Mouse (Mus musculus) erythroid progenitor cell, adult 5-6 weeks (primary cell): ENCODE results near the gene Tox2. TPM values are rescaled to one million over a fixed set of nuclear protein-coding genes. Genes with fewer than 3 reads are reported as not detected.

Experiments used
- ATAC-seq: replicated peaks from 2 replicates; pipeline ENCODE4 v1.8.0; 2016; ENCODE audit warnings: moderate number of reproducible peaks, mild to moderate bottlenecking, moderate TSS enrichment, inconsistent platforms; ENCODE audit not compliant: poor library complexity, low FRiP score, severe bottlenecking
- total RNA-seq, 2 experiments: library from RNA; stranded (forward) in 1 of 2; stranded (reverse) in 1 of 2; fragments of 150-400 nt in 1 of 2; fragments of 186-747, 209-891 nt in 1 of 2; gene quantifications; 2 replicates each; pipeline versions ENCODE4 v1.2.3 to v1.2.4; 2015 to 2017; ENCODE audit warnings: low replicate concordance in 2 of 2

The Tox2 gene
- total RNA-seq, 2 experiments from 2014 or later: not detected

DNA sequence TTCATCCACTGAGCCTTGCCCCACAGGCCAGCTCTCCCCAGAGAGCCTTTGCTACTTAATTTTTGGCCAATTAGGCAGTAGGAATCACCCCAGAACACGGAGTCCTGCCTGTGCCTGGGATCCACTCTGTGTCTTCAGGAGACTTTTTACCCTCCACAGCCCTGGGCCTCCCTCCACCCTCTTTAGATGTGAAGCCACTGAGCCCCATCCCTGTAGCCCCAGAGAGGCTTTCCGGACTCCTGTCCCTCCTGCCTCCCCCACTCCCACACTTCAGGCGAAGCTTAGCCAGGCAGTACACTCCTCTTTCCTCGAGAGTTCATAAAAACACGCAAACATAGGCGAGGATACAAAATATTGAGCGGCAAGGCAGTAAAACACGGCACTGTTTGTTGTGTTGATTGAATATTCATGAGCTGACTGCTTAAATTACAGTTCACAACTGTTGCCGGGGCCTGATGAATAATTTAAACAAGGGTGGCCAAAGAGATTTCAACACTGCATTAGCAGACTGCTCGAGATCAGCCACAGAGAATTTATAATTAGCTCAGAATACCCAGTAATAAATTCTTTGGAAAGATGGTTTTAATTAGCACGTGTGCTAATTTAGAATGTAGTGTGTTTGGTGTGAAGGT, 94.2 kb downstream of the Tox2 start:
- ATAC-seq: no peak

- ATAC-seq: no peak
Measured at GRCm38 (mm10) chr2:163300069-163301060, 97.4 kb downstream of the Tox2 start.

GRCm38 (mm10) chr2:163301641-163302040, 98.7 kb downstream of the Tox2 start:
- no peak for ATAC-seq

DNA sequence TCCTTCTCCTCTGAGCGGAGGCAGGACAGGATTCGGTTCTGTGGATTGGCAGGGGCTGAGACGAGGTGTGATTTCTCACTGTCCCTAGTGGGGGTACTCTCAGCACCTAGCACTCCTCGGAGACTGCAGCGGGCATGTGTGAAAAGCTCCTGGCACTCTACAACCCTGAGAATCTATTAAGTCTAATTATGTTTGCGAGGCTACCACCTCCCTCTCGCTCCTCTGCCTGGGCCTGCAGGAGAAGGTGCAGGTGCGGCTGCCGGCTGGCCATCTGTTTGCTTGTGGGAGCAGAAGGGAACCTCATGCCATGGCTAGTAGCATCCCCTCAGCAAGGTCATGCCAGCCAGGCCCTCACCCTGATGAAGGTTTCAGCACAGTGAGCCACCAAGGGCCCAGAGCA, 100.1 kb downstream of the Tox2 start:
- ATAC-seq: no peak

DNA sequence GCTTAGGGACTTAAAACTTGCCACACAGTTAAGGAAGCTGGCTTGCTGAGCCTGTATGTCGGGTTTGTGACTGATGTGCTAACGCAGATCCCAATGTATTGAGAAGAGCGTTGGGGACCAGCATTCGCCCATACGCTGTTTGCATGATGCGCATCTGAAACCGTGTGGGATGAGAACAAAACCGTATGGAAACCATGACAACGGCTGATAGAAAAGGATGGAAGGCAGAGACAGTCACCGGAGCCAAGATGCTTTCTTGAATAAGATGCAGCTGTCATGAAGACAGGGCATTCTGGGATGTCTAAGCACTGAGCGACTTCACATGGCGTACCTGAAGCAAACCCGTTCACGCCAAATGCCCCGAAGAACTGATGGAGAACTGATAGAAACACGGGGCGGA, 106.5 kb downstream of the Tox2 start:
- ATAC-seq: no peak

- no peak for ATAC-seq
Measured at GRCm38 (mm10) chr2:163310163-163310688, 107.3 kb downstream of the Tox2 start.

- ATAC-seq: no peak
Measured at GRCm38 (mm10) chr2:163317281-163317680, 114.4 kb downstream of the Tox2 start.

DNA sequence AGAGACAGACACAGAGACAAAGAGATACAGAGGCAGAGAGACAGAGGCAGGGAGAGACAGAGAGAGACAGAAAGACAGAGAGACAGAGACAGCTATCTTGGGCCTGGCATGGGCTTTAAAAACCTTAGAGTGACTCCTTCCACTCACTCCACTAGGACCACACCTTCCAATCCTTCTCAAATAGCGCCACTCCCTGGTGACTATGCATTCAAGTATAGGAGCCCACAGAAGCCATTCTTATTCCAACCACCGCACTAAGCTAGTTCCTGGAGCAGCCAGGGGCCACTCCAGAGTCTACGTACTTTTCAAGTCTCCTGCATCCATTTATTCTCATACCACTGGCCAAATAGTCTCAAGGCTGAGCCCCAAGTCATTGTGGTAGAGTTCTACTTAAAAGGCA, 115.9 kb downstream of the Tox2 start:
- ATAC-seq: no peak

- ATAC-seq: no peak
Measured at GRCm38 (mm10) chr2:163323163-163323562, 120.2 kb downstream of the Tox2 start.

- ATAC-seq: no peak
Measured at GRCm38 (mm10) chr2:163330742-163331141, 127.8 kb downstream of the Tox2 start.

DNA sequence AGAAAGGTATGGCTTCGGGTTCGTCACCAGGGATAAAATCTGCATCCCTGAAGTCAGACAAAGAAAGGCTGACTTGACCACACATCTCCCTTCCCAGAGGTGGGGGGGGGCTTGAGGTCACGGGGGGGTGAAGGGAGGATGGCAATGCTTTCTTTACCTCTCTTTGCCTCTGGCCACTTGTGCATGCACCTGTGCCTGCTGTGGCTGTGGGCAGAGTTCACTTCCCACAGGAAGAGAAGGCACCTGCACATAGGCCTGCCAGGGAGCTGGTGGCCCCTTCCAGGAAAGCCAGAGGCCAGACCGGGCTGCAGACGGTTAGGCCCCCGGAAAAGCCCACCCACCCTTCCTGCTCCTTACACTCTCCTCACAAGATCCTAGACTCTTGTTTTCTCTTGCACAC, 128.5 kb downstream of the Tox2 start:
- no peak for ATAC-seq

DNA sequence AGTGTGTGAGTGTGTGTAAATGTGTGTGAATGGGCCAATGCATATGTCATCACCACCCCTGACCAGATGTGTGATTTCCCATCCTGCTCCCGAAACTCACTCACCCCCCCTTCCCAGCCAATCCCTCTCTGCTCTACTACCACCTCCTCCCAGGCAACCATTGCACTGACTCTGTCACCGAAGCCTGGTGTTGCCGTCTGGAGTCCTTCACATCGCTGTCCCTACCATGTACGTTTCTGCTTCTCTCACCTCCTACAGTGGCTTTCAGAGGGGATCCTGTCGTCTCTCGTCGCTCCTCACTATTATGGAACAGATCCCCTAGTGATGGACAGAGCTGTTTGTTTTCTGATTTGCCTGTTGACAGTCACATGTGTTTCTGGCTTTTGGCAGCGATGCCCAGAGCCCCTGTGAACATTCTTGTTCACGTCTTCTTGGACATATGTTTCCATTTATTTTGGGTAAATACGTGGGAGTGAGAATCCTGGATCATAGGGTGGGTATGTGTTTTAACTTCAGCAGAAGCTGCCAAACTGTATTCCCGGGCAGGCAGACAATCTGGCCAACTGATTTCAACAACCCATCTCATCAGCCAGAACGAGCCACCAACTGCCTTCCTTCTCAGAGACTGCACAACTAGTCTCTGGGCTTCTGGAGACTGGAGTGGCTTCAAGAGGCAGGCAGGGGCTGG, 129.6 kb downstream of the Tox2 start:
- no peak for ATAC-seq

DNA sequence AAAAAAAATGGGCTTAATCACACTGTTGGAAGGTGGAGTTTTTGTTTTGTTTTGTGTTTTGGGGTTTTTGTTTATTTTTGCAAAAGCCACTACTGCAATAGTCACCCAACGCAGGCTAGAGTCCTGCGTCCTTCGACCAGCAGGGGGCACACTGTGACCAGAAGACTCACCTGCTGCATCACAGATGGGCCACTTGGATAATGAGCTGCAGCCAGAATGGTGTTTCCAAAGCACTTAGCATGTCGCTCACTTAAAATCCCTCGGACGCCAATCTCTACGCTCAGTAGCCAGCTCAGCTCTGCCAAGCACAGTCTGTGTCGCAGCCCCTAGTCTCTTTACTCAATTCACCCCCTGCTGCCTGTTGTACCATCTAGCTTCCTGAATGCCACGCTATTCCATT, 137.3 kb downstream of the Tox2 start:
- no peak for ATAC-seq

- ATAC-seq: no peak
Measured at GRCm38 (mm10) chr2:163343671-163344070, 140.7 kb downstream of the Tox2 start.

DNA sequence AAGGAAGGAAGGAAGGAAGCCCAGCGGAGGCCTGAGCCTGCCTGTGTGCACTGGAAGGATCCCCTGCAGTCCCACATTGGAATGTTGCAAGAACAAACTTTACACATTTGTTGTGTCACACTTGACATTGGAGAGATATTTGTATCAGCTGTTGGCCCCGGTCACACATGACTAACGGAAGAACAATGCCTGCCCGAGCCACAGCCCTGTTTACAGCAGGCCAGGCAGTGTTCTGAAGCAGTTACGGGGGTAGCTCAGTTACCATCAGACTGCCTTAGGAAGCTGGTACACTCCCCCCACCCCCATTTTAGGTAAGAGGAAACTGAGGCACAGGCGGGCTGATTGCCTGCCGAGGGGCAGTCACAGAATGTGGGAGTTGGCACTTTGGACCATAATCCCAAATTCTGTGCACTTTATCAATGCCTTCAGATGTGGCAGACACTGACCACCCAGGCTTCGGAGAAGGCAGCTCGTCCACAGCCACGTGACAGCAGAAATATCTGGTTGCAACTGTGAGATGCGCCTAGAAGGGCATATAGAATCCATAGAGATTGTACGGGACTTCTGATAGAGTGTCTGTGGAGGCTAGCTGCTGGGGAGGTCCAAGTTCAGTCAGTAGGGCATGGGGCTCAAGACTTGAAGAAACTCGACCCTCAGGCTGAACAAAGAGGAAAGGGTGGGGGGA, 142.2 kb downstream of the Tox2 start:
- no peak for ATAC-seq

DNA sequence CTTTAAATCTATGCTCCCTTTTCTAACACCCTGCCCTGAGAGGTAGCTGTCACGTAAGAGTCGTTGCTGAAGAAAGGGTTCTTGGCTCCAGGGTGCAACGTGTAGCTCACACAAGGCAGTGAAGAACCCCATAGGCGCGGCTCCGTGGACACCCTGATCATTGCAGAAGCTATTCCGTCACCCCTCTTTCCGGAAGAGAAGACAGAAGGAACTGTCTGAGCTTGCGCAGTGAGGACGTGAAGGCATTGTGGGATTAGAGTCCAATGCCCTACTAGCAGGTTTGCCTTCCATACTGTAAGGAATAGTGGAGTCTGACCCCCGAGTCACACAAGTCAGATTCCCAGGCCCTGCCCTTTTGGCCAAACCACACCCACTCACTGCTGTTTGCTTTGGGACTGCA, 143.6 kb downstream of the Tox2 start:
- no peak for ATAC-seq

DNA sequence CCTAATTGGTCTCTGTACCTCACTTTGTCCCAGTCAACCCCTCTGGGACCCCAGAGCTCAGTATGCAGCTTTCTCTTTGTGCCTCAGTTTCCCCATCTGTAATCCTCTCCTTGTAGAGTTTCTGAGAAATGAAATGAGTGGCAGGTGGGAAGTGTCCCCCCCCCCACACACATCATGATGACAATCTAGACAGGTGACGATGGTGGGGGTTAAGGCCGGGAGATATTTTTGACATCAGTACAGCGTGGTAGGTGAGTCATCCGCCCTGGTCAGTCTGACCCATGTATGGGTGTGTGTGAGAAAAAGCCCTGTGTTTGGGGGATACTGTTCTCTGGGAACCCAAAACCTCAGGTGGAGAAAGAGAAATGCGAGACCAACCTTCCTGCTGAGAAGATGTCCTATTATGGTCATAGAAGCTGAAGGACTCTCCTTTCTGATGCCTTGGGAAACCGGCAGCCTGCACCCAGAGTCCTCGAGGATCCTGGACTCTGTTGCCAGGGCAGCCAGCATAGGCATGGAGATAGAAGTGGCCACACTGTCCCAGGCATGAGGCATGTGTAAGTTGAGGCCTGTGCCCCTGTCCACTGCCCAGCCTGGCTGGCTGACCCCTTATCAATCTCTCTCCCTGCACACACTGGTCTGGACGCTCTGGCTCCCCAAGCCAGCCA, 144.7 kb downstream of the Tox2 start:
- no peak for ATAC-seq

GRCm38 (mm10) chr2:163348677-163349076, 145.8 kb downstream of the Tox2 start:
- no peak for ATAC-seq

DNA sequence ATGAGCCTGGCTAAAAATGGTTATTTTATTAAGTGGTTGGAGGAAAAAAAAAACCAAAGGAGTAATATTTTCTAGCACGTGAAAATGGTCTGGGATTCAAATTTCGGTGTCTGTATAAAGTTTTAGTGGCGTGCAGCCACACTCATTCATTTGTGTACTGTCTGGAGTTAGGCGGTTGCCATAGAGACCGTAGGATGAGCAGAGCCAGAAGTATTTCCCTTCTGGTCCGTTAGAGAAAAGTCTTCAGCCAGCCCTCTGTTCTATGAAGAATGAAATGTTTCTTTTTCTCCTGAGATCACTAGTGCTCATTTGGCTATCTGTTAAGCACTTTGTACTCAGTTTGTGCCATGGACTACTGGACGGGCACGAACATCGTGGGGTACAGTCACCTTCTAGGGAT, 146.5 kb downstream of the Tox2 start:
- ATAC-seq: no peak
